Mouse (Mus musculus) myocyte (in vitro differentiated cells): ENCODE measurements around the gene Ccno. TPM values are rescaled to one million over a fixed set of nuclear protein-coding genes. Genes with fewer than 3 reads are reported as not detected.

Source experiments
- H3K27me3 ChIP-seq: one replicate; pipeline ENCODE4 v1.6.1; 2011; ENCODE audit not compliant: control insufficient read depth, insufficient read depth, insufficient read length
- H3K36me3 ChIP-seq: one replicate; pipeline ENCODE4 v1.6.1; 2011; ENCODE audit not compliant: control insufficient read depth, insufficient read depth
- H3K4me2 ChIP-seq: one replicate; pipeline ENCODE4 v1.6.1; 2011; ENCODE audit warnings: low read depth, control low read depth
- H3K4me3 ChIP-seq: one replicate; pipeline ENCODE4 v1.5.1; 2011; ENCODE audit warnings: mild to moderate bottlenecking, control low read depth, moderate library complexity
- H3K79me2 ChIP-seq: one replicate; pipeline ENCODE4 v1.6.1; 2011; ENCODE audit not compliant: control insufficient read depth, insufficient read depth
- H3ac ChIP-seq: one replicate; pipeline ENCODE4 v1.6.1; 2011; ENCODE audit not compliant: control insufficient read depth, insufficient read length
- CEBPB ChIP-seq: IDR thresholded peaks from 2 replicates; pipeline ENCODE4 v1.6.1; 2011; ENCODE audit warnings: mild to moderate bottlenecking, moderate library complexity; ENCODE audit not compliant: poor library complexity, insufficient read depth, severe bottlenecking
- E2F4 ChIP-seq: IDR thresholded peaks from one replicate; pipeline ENCODE4 v1.6.1; 2011; ENCODE audit warnings: mild to moderate bottlenecking, control low read depth, moderate library complexity; ENCODE audit not compliant: insufficient read depth
- MAX ChIP-seq: IDR thresholded peaks from one replicate; pipeline ENCODE4 v1.6.1; 2011; ENCODE audit warnings: low read depth, mild to moderate bottlenecking, control low read depth
- MYOD1 ChIP-seq, 3 experiments: IDR thresholded peaks; one replicate each; pipeline ENCODE4 v1.6.1; 2011; ENCODE audit warnings: control low read depth in 2 of 3, low read depth in 2 of 3, mild to moderate bottlenecking in 2 of 3, moderate library complexity in 1 of 3; ENCODE audit not compliant: insufficient read length in 2 of 3, control insufficient read depth in 1 of 3
- MYOG ChIP-seq, 3 experiments: IDR thresholded peaks; one replicate each; pipeline ENCODE4 v1.6.1; 2011; ENCODE audit warnings: control low read depth in 2 of 3, low read depth in 2 of 3, mild to moderate bottlenecking in 2 of 3; ENCODE audit not compliant: insufficient read length in 2 of 3, control insufficient read depth in 1 of 3, insufficient read depth in 1 of 3
- POLR2A ChIP-seq: IDR thresholded peaks from one replicate; pipeline ENCODE4 v1.6.1; 2011; ENCODE audit warnings: low read depth, mild to moderate bottlenecking, control low read depth, moderate library complexity; ENCODE audit not compliant: insufficient read length
- POLR2AphosphoS2 ChIP-seq: IDR thresholded peaks from one replicate; pipeline ENCODE4 v1.6.1; 2011; ENCODE audit warnings: low read depth, control low read depth; ENCODE audit not compliant: insufficient read length
- REST ChIP-seq: IDR thresholded peaks from one replicate; pipeline ENCODE4 v1.6.1; 2011; ENCODE audit warnings: mild to moderate bottlenecking, control low read depth, moderate library complexity; ENCODE audit not compliant: insufficient read depth, insufficient read length
- SRF ChIP-seq: IDR thresholded peaks from one replicate; pipeline ENCODE4 v1.6.1; 2011; ENCODE audit warnings: low read depth; ENCODE audit not compliant: control insufficient read depth, insufficient read length
- TCF12 ChIP-seq: IDR thresholded peaks from one replicate; pipeline ENCODE4 v1.6.1; 2011; ENCODE audit warnings: mild to moderate bottlenecking, control low read depth; ENCODE audit not compliant: poor library complexity, insufficient read depth, severe bottlenecking
- TCF3 ChIP-seq: IDR thresholded peaks from one replicate; pipeline ENCODE4 v1.6.1; 2011; ENCODE audit warnings: low read depth, control low read depth; ENCODE audit not compliant: insufficient read length
- USF1 ChIP-seq: IDR thresholded peaks from one replicate; pipeline ENCODE4 v1.6.1; 2011; ENCODE audit warnings: low read depth, mild to moderate bottlenecking, control low read depth, moderate library complexity
- polyA plus RNA-seq: library from polyadenylated mRNA; unstranded; fragments of >200 nt; fragmentation: generic; extraction: Trizol; gene quantifications from one replicate; pipeline ENCODE4 v1.2.1, GENCODE M21; 2012; ENCODE audit warnings: missing spikeins

The Ccno gene
- polyA plus RNA-seq, 1 experiment, result 1.4 TPM

DNA sequence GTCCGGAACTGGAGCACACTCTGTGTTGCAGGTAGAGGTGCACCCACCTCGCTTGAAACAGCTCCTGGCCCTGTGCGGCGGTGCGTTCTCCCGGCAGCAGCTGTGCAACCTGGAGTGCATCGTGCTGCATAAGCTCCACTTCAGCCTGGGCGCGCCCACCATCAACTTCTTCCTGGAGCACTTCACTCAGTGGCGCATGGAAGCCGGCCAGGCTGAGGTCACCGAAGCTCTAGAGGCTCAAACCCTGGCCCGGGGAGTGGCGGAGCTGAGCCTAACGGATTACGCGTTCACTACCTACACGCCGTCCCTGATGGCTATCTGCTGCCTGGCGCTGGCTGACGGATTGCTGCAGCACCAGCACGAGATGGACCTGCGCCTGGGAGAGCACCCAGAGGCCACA, 1.9 kb downstream of the Ccno start:
- peaks cover 20% of the 10 kb centered on the region for H3K27me3 ChIP-seq
- H3K79me2 ChIP-seq, result no peaks in the 10 kb centered on the region
- no peak for TF ChIP-seq MYOD1 (IDR thresholded peaks at IDR 0.05; ENCODE audit: control insufficient read depth in 1 of 3, insufficient read length in 2 of 3, low read depth in 2 of 3)
- no peak for TF ChIP-seq POLR2A
- no peak for TF ChIP-seq E2F4
- no peak for TF ChIP-seq MYOG (IDR thresholded peaks at IDR 0.05; ENCODE audit: control insufficient read depth in 1 of 3, insufficient read depth in 1 of 3, insufficient read length in 2 of 3, low read depth in 2 of 3)
- TF ChIP-seq TCF3, result no peak
- no peak for TF ChIP-seq TCF12
- no peak for TF ChIP-seq POLR2AphosphoS2
- TF ChIP-seq REST, result no peak
- TF ChIP-seq SRF, result no peak
- no peak overlapping the region for H3K4me3 ChIP-seq
- H3ac ChIP-seq, result no peak overlapping the region
- no peak overlapping the region for H3K4me2 ChIP-seq
- H3K36me3 ChIP-seq, result no peaks in the 10 kb centered on the region

GRCm38 (mm10) chr13:112990346-112990745, 2.7 kb downstream of the Ccno start:
- TF ChIP-seq TCF3, result no peak
- no peak for TF ChIP-seq MAX
- no peak for TF ChIP-seq REST
- TF ChIP-seq E2F4, result no peak
- TF ChIP-seq CEBPB, result no peak
- no peak for TF ChIP-seq SRF
- TF ChIP-seq USF1, result no peak
- no peak for TF ChIP-seq POLR2AphosphoS2
- TF ChIP-seq POLR2A, result no peak
- TF ChIP-seq MYOG (IDR thresholded peaks at IDR 0.05; ENCODE audit: control insufficient read depth in 1 of 3, insufficient read depth in 1 of 3, insufficient read length in 2 of 3, low read depth in 2 of 3), result no peak
- TF ChIP-seq TCF12, result no peak
- H3K79me2 ChIP-seq, result no peaks in the 10 kb centered on the region
- no peaks in the 10 kb centered on the region for H3K36me3 ChIP-seq
- no peak overlapping the region for H3K4me2 ChIP-seq
- H3K4me3 ChIP-seq, result no peak overlapping the region
- no peak overlapping the region for H3ac ChIP-seq
- peaks cover 26% of the 10 kb centered on the region for H3K27me3 ChIP-seq

DNA sequence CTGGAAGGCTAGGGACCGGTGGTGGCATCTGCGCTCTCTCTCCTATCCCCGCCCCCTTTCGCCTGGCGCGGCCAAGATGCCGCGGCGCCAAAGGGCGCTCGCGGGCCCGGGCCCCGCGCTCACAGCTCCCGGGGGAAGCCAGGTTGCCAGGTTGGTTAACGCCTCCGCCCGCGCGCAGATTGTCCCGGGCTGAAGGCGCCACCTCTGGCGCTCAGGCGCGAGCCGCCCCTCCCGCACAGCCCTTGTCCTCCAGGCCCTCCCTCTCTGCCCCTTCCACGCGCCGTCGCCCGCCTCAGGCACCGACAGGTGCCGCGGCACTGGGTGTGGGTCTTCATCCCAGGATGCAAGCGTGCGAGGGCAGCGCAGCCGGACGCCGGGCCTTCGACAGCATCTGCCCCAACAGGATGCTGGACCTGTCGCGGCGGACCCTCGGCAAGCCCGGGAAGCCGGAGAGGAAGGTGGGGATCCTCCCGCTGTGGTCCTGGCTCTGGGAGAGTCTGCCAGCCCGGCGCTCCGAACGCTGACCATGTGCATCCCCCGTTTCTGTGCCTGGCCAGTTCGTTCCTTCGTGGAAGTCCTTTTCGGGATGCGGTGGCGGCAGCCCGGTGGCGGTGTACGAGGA, 6.0 kb downstream of the Ccno start, which contains the start of gene Mcidas:
Mcidas (plus strand) TSS at position 315 of the 622 bp plus-strand sequence.
- Histone ChIP-seq H3K36me3 (no peaks in the 10 kb centered on the region), H3ac (no peak within 1 kb of the TSS), H3K4me3 (no peak within 1 kb of the TSS), H3K79me2 (no peaks in the 10 kb centered on the region), H3K4me2 (peak within 1 kb of the TSS; percentile 48), H3K27me3 (peaks cover 26% of the 10 kb centered on the region)
- TF ChIP-seq REST (no peak), CEBPB (no peak), MAX (no peak), TCF12 (no peak), MYOD1 (IDR thresholded peaks at IDR 0.05; ENCODE audit: control insufficient read depth in 1 of 3, insufficient read length in 2 of 3, low read depth in 2 of 3) (no peak), E2F4 (no peak), SRF (no peak), USF1 (no peak), POLR2AphosphoS2 (no peak), MYOG (IDR thresholded peaks at IDR 0.05; ENCODE audit: control insufficient read depth in 1 of 3, insufficient read depth in 1 of 3, insufficient read length in 2 of 3, low read depth in 2 of 3) (no peak), TCF3 (no peak), POLR2A (no peak)

- Histone ChIP-seq H3K36me3 (no peaks in the 10 kb centered on the region), H3K79me2 (no peaks in the 10 kb centered on the region)
- no peak for TF ChIP-seq USF1
- TF ChIP-seq REST, result no peak
- no peak for TF ChIP-seq MAX
- TF ChIP-seq CEBPB, result no peak
- no peak for TF ChIP-seq MYOG (IDR thresholded peaks at IDR 0.05; ENCODE audit: control insufficient read depth in 1 of 3, insufficient read depth in 1 of 3, insufficient read length in 2 of 3, low read depth in 2 of 3)
- TF ChIP-seq POLR2A, result no peak
- no peak for TF ChIP-seq TCF3
- TF ChIP-seq SRF, result no peak
- TF ChIP-seq E2F4, result no peak
Measured at GRCm38 (mm10) chr13:112994191-112994590, 6.6 kb downstream of the Ccno start.

More at GRCm38 (mm10) chr13:112994191-112994590, 6.6 kb downstream of the Ccno start:
- Histone ChIP-seq H3K4me2 (peak overlapping the region; percentile 48), H3K4me3 (no peak overlapping the region), H3K27me3 (peaks cover 26% of the 10 kb centered on the region), H3ac (no peak overlapping the region)
